Mouse (Mus musculus): ENCODE data around the gene Ift172. TPM values are rescaled to one million over a fixed set of nuclear protein-coding genes. Genes with fewer than 3 reads are reported as not detected.

Ift172 gene
- polyA plus RNA-seq (2015; fragmentation: Nextera tagmentation; extraction: Ambion mirVana) = 30.5 and 36.1 TPM in 2 replicates

- WGBS = 2% methylated on average over 45 of the region's 45 CpGs
These were observed at the start of gene Ift172 for GRCm38 (mm10) chr5:31290521-31291360. Gene Ift172, minus strand, starts transcription at chr5:31291116.

GRCm38 (mm10) chr5:31328255-31328654 is 37.3 kb upstream of the Ift172 start:
- no peaks in the 10 kb centered on the region for H3K27me3 ChIP-seq
- no peak overlapping the region for H3K4me2 ChIP-seq
- H3K4me1 ChIP-seq = no peaks in the 10 kb centered on the region
- WGBS = 27% methylated on average over 7 of the region's 7 CpGs
- H3K36me3 ChIP-seq = no peaks in the 10 kb centered on the region
- no peak overlapping the region for H3K27ac ChIP-seq
- H3K4me3 ChIP-seq = no peak overlapping the region
- ATAC-seq (ENCODE audit: insufficient number of reproducible peaks, low FRiP score, low TSS enrichment, low read depth) = no peak
- no peaks in the 10 kb centered on the region; the same call in 1 of the 2 replicates for H3K9me3 ChIP-seq
- no peak overlapping the region for H3K9ac ChIP-seq

More at GRCm38 (mm10) chr5:31290521-31291360, at the start of gene Ift172:
- H3K4me3 ChIP-seq = peak within 1 kb of the TSS; percentile 58
- H3K27ac ChIP-seq = peak within 1 kb of the TSS; percentile 87
- H3K4me1 ChIP-seq = peaks cover 23% of the 10 kb centered on the region
- H3K9ac ChIP-seq = peak within 1 kb of the TSS; percentile 52
- no peaks in the 10 kb centered on the region for H3K27me3 ChIP-seq
- ATAC-seq (ENCODE audit: insufficient number of reproducible peaks, low FRiP score, low TSS enrichment, low read depth) = peak; percentile 91
- no peaks in the 10 kb centered on the region for H3K9me3 ChIP-seq
- peak within 1 kb of the TSS; percentile 74 for H3K4me2 ChIP-seq
- H3K36me3 ChIP-seq = peaks cover 30% of the 10 kb centered on the region

- no peak for ATAC-seq (ENCODE audit: insufficient number of reproducible peaks, low FRiP score, low TSS enrichment, low read depth)
- no peaks in the 10 kb centered on the region for H3K4me1 ChIP-seq
- H3K4me2 ChIP-seq = no peak overlapping the region
- WGBS = 16% methylated on average over 5 of the region's 5 CpGs
- no peaks in the 10 kb centered on the region for H3K36me3 ChIP-seq
- no peak overlapping the region for H3K27ac ChIP-seq
- no peak overlapping the region for H3K9ac ChIP-seq
- no peaks in the 10 kb centered on the region for H3K9me3 ChIP-seq
- no peak overlapping the region for H3K4me3 ChIP-seq
- H3K27me3 ChIP-seq = no peaks in the 10 kb centered on the region
These were observed 35.9 kb upstream of the Ift172 start for GRCm38 (mm10) chr5:31326850-31327249.

- ATAC-seq (ENCODE audit: insufficient number of reproducible peaks, low FRiP score, low TSS enrichment, low read depth) = no peak
- H3K4me1 ChIP-seq = no peaks in the 10 kb centered on the region
- WGBS = 45% methylated on average over 3 of the region's 3 CpGs
These were observed 33.2 kb upstream of the Ift172 start for GRCm38 (mm10) chr5:31324085-31324484.

GRCm38 (mm10) chr5:31322776-31323175 is 31.9 kb upstream of the Ift172 start:
- WGBS = 84% methylated on average over 3 of the region's 3 CpGs

More at GRCm38 (mm10) chr5:31324085-31324484, 33.2 kb upstream of the Ift172 start:
- Histone ChIP-seq H3K9me3 (no peaks in the 10 kb centered on the region), H3K36me3 (no peaks in the 10 kb centered on the region), H3K4me3 (no peak overlapping the region), H3K27ac (no peak overlapping the region), H3K9ac (no peak overlapping the region), H3K27me3 (no peaks in the 10 kb centered on the region), H3K4me2 (no peak overlapping the region)

GRCm38 (mm10) chr5:31312806-31313205 is 21.9 kb upstream of the Ift172 start:
- H3K9ac ChIP-seq = no peak overlapping the region
- no peaks in the 10 kb centered on the region for H3K9me3 ChIP-seq
- H3K4me2 ChIP-seq = no peak overlapping the region
- H3K36me3 ChIP-seq = no peaks in the 10 kb centered on the region
- H3K4me3 ChIP-seq = no peak overlapping the region
- WGBS = 85% methylated on average over 8 of the region's 8 CpGs
- no peak overlapping the region for H3K27ac ChIP-seq
- H3K4me1 ChIP-seq = no peaks in the 10 kb centered on the region
- no peaks in the 10 kb centered on the region for H3K27me3 ChIP-seq
- ATAC-seq (ENCODE audit: insufficient number of reproducible peaks, low FRiP score, low TSS enrichment, low read depth) = no peak

More at GRCm38 (mm10) chr5:31322776-31323175, 31.9 kb upstream of the Ift172 start:
- no peaks in the 10 kb centered on the region for H3K9me3 ChIP-seq
- H3K27me3 ChIP-seq = no peaks in the 10 kb centered on the region
- no peak overlapping the region for H3K27ac ChIP-seq
- H3K9ac ChIP-seq = no peak overlapping the region
- no peaks in the 10 kb centered on the region for H3K36me3 ChIP-seq
- H3K4me1 ChIP-seq = no peaks in the 10 kb centered on the region
- H3K4me3 ChIP-seq = no peak overlapping the region
- H3K4me2 ChIP-seq = no peak overlapping the region
- no peak for ATAC-seq (ENCODE audit: insufficient number of reproducible peaks, low FRiP score, low TSS enrichment, low read depth)

- H3K27ac ChIP-seq = no peak overlapping the region
- no peak for ATAC-seq (ENCODE audit: insufficient number of reproducible peaks, low FRiP score, low TSS enrichment, low read depth)
- H3K4me1 ChIP-seq = no peaks in the 10 kb centered on the region
- no peaks in the 10 kb centered on the region; the same call in 1 of the 2 replicates for H3K27me3 ChIP-seq
- H3K9ac ChIP-seq = no peak overlapping the region
- 88% methylated on average over 6 of the region's 6 CpGs for WGBS
- no peak overlapping the region for H3K4me3 ChIP-seq
- no peak overlapping the region for H3K4me2 ChIP-seq
- H3K36me3 ChIP-seq = no peaks in the 10 kb centered on the region
- H3K9me3 ChIP-seq = no peaks in the 10 kb centered on the region
These were observed 12.2 kb upstream of the Ift172 start for GRCm38 (mm10) chr5:31303093-31303492.

- WGBS = 74% methylated on average over 8 of the region's 8 CpGs
- ATAC-seq (ENCODE audit: insufficient number of reproducible peaks, low FRiP score, low TSS enrichment, low read depth) = no peak
These were observed 10.9 kb upstream of the Ift172 start for GRCm38 (mm10) chr5:31301866-31302265.

GRCm38 (mm10) chr5:31298486-31298885 is 7.6 kb upstream of the Ift172 start:
- 48% methylated on average over 2 of the region's 2 CpGs for WGBS
- Histone ChIP-seq H3K4me3 (no peak overlapping the region), H3K36me3 (peaks cover 7% of the 10 kb centered on the region; the same call in 1 of the 2 replicates), H3K4me1 (peaks cover 20% of the 10 kb centered on the region), H3K27me3 (no peaks in the 10 kb centered on the region; the same call in 1 of the 2 replicates), H3K9me3 (no peaks in the 10 kb centered on the region), H3K9ac (no peak overlapping the region), H3K27ac (no peak overlapping the region), H3K4me2 (no peak overlapping the region)
- ATAC-seq (ENCODE audit: insufficient number of reproducible peaks, low FRiP score, low TSS enrichment, low read depth) = no peak

More at GRCm38 (mm10) chr5:31301866-31302265, 10.9 kb upstream of the Ift172 start:
- H3K36me3 ChIP-seq = no peaks in the 10 kb centered on the region
- no peaks in the 10 kb centered on the region for H3K4me1 ChIP-seq
- H3K4me3 ChIP-seq = no peak overlapping the region
- no peaks in the 10 kb centered on the region; the same call in 1 of the 2 replicates for H3K27me3 ChIP-seq
- H3K4me2 ChIP-seq = no peak overlapping the region
- H3K27ac ChIP-seq = no peak overlapping the region
- no peak overlapping the region for H3K9ac ChIP-seq
- H3K9me3 ChIP-seq = no peaks in the 10 kb centered on the region

GRCm38 (mm10) chr5:31297981-31298380 is 7.1 kb upstream of the Ift172 start:
- no peak overlapping the region for H3K27ac ChIP-seq
- peaks cover 20% of the 10 kb centered on the region for H3K4me1 ChIP-seq
- no peaks in the 10 kb centered on the region; the same call in 1 of the 2 replicates for H3K27me3 ChIP-seq
- H3K9me3 ChIP-seq = no peaks in the 10 kb centered on the region
- no peak overlapping the region for H3K4me3 ChIP-seq
- no peak for ATAC-seq (ENCODE audit: insufficient number of reproducible peaks, low FRiP score, low TSS enrichment, low read depth)
- peaks cover 11% of the 10 kb centered on the region for H3K36me3 ChIP-seq
- no peak overlapping the region for H3K9ac ChIP-seq
- no peak overlapping the region for H3K4me2 ChIP-seq
- 77% methylated on average over 3 of the region's 3 CpGs for WGBS

- no peaks in the 10 kb centered on the region; the same call in 1 of the 2 replicates for H3K27me3 ChIP-seq
- H3K9me3 ChIP-seq = no peaks in the 10 kb centered on the region
- H3K27ac ChIP-seq = no peak within 1 kb of the TSS
- H3K36me3 ChIP-seq = peaks cover 16% of the 10 kb centered on the region
- 74% methylated on average over 13 of the region's 13 CpGs for WGBS
- ATAC-seq (ENCODE audit: insufficient number of reproducible peaks, low FRiP score, low TSS enrichment, low read depth) = no peak
- H3K4me2 ChIP-seq = no peak within 1 kb of the TSS
- H3K9ac ChIP-seq = no peak within 1 kb of the TSS
- H3K4me1 ChIP-seq = peaks cover 20% of the 10 kb centered on the region
- no peak within 1 kb of the TSS for H3K4me3 ChIP-seq
These were observed 6.3 kb upstream of the Ift172 start, which contains the start of gene Gckr for GRCm38 (mm10) chr5:31297047-31297757. Gene Gckr, plus strand, starts transcription at chr5:31297443.
